Mouse (Mus musculus): Measurements from ENCODE around the gene Tspan12. TPM values are rescaled to one million over a fixed set of nuclear protein-coding genes. Genes with fewer than 3 reads are reported as not detected.

Gene Tspan12
- polyA plus RNA-seq, 1 experiment, result 2.0 TPM

GRCm38 (mm10) chr6:21863561-21863960 lies 11.2 kb upstream of the Tspan12 start:
- no peaks in the 10 kb centered on the region for H3K27me3 ChIP-seq (ENCODE audit: control insufficient read depth, insufficient read depth, low read length)
- no peaks in the 10 kb centered on the region for H3K36me3 ChIP-seq (ENCODE audit: control insufficient read depth, insufficient read depth, low read length)
- no peak for DNase-seq
- H3K27ac ChIP-seq (ENCODE audit: control insufficient read depth, insufficient read depth, low read length), result no peak overlapping the region
- no peaks in the 10 kb centered on the region for H3K4me1 ChIP-seq (replicated peaks; ENCODE audit: control insufficient read depth, insufficient read depth, low read length)
- H3K4me3 ChIP-seq (ENCODE audit: control insufficient read depth, insufficient read depth, low read length), result no peak overlapping the region
- TF ChIP-seq POLR2A (IDR thresholded peaks at IDR 0.05; ENCODE audit: control insufficient read depth, extremely low read depth, insufficient read depth, low read length, poor library complexity) (no peak), CTCF (IDR thresholded peaks at IDR 0.05; ENCODE audit: borderline replicate concordance, control insufficient read depth, extremely low read depth, insufficient read depth, low read length, poor library complexity) (no peak)
- WGBS, result 32% methylated on average over 1 of the region's 1 CpGs

DNA sequence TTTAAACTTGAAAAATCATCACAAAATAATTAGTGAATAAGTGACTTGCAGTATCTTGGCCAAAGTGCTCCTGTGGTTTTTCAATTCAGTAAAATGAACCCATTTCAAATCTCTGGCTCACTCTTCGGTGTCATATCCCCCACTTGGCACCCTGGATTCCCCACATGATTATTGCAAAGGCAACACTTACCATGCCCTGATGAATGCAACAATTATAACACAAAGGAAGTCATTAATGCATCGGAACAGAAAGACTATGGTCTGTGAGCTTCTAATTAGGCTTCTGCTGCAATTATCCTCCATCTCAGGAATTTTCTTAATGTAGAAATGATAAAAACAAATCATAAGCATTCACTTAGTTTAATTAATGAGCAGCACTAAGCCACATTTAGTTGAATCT lies 9.0 kb upstream of the Tspan12 start:
- no peak for TF ChIP-seq CTCF (IDR thresholded peaks at IDR 0.05; ENCODE audit: borderline replicate concordance, control insufficient read depth, extremely low read depth, insufficient read depth, low read length, poor library complexity)
- no peak for TF ChIP-seq POLR2A (IDR thresholded peaks at IDR 0.05; ENCODE audit: control insufficient read depth, extremely low read depth, insufficient read depth, low read length, poor library complexity)
- no peak overlapping the region for H3K4me3 ChIP-seq (ENCODE audit: control insufficient read depth, insufficient read depth, low read length)
- WGBS, result 90% methylated on average over 2 of the region's 2 CpGs
- DNase-seq, result no peak
- no peaks in the 10 kb centered on the region for H3K36me3 ChIP-seq (ENCODE audit: control insufficient read depth, insufficient read depth, low read length)
- H3K4me1 ChIP-seq (replicated peaks; ENCODE audit: control insufficient read depth, insufficient read depth, low read length), result no peaks in the 10 kb centered on the region
- no peak overlapping the region for H3K27ac ChIP-seq (ENCODE audit: control insufficient read depth, insufficient read depth, low read length)
- no peaks in the 10 kb centered on the region for H3K27me3 ChIP-seq (ENCODE audit: control insufficient read depth, insufficient read depth, low read length)

DNA sequence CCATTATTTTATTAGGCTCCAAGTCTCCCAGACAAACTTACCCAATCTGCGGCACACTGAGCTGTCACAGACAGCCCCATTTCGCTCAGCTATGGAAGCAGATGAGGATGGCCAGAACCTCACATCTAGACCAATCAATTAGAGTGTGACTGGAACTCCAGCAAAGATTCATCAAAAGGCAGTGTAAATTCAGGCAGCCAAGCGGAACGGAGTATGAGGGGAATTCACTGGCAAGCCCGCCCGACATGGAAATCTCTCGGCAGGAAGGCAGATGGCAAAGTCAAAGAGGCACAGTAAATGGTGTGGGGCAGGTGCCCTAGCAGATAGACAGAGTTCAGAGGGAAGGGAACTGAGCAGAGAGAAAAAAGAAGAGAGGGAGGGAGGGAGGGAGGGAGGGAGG lies 5.5 kb upstream of the Tspan12 start:
- Histone ChIP-seq H3K36me3 (ENCODE audit: control insufficient read depth, insufficient read depth, low read length) (no peaks in the 10 kb centered on the region), H3K4me3 (ENCODE audit: control insufficient read depth, insufficient read depth, low read length) (no peak overlapping the region), H3K27ac (ENCODE audit: control insufficient read depth, insufficient read depth, low read length) (no peak overlapping the region), H3K27me3 (ENCODE audit: control insufficient read depth, insufficient read depth, low read length) (no peaks in the 10 kb centered on the region), H3K4me1 (replicated peaks; ENCODE audit: control insufficient read depth, insufficient read depth, low read length) (no peaks in the 10 kb centered on the region)
- 69% methylated on average over 7 of the region's 7 CpGs for WGBS
- TF ChIP-seq POLR2A (IDR thresholded peaks at IDR 0.05; ENCODE audit: control insufficient read depth, extremely low read depth, insufficient read depth, low read length, poor library complexity) (no peak), CTCF (IDR thresholded peaks at IDR 0.05; ENCODE audit: borderline replicate concordance, control insufficient read depth, extremely low read depth, insufficient read depth, low read length, poor library complexity) (no peak)
- no peak for DNase-seq

GRCm38 (mm10) chr6:21855921-21856320 lies 3.6 kb upstream of the Tspan12 start:
- TF ChIP-seq CTCF (IDR thresholded peaks at IDR 0.05; ENCODE audit: borderline replicate concordance, control insufficient read depth, extremely low read depth, insufficient read depth, low read length, poor library complexity) (no peak), POLR2A (IDR thresholded peaks at IDR 0.05; ENCODE audit: control insufficient read depth, extremely low read depth, insufficient read depth, low read length, poor library complexity) (no peak)
- H3K27me3 ChIP-seq (ENCODE audit: control insufficient read depth, insufficient read depth, low read length), result no peaks in the 10 kb centered on the region; the same call in 1 of the 2 replicates
- no peak for DNase-seq
- no peaks in the 10 kb centered on the region for H3K4me1 ChIP-seq (replicated peaks; ENCODE audit: control insufficient read depth, insufficient read depth, low read length)
- no peak overlapping the region for H3K27ac ChIP-seq (ENCODE audit: control insufficient read depth, insufficient read depth, low read length)
- H3K4me3 ChIP-seq (ENCODE audit: control insufficient read depth, insufficient read depth, low read length), result no peak overlapping the region
- H3K36me3 ChIP-seq (ENCODE audit: control insufficient read depth, insufficient read depth, low read length), result no peaks in the 10 kb centered on the region
- 59% methylated on average over 7 of the region's 7 CpGs for WGBS

DNA sequence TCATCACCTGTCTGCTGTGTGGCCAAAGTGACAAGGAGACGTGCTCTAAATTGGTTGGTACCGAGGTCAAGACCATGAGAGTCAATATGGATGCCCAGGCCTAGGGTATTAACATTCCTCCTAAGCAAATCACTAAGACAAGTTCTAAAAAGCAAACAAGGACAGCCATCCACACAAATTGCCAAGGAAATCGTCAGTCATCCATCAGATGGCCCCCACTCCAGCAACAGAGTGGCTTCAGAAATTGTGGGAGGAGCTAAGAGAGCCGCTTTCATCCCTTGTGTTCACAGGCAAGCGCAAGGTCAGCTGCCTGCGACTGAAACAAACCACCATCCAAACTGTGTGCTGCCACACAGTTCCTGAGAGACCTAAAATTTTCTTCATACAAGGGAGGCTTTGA lies 1.0 kb upstream of the Tspan12 start:
- WGBS, result 78% methylated on average over 6 of the region's 6 CpGs
- Histone ChIP-seq H3K27ac (ENCODE audit: control insufficient read depth, insufficient read depth, low read length) (no peak overlapping the region), H3K27me3 (ENCODE audit: control insufficient read depth, insufficient read depth, low read length) (no peaks in the 10 kb centered on the region; the same call in 1 of the 2 replicates), H3K36me3 (ENCODE audit: control insufficient read depth, insufficient read depth, low read length) (no peaks in the 10 kb centered on the region), H3K4me3 (ENCODE audit: control insufficient read depth, insufficient read depth, low read length) (no peak overlapping the region), H3K4me1 (replicated peaks; ENCODE audit: control insufficient read depth, insufficient read depth, low read length) (no peaks in the 10 kb centered on the region)
- TF ChIP-seq CTCF (IDR thresholded peaks at IDR 0.05; ENCODE audit: borderline replicate concordance, control insufficient read depth, extremely low read depth, insufficient read depth, low read length, poor library complexity) (no peak), POLR2A (IDR thresholded peaks at IDR 0.05; ENCODE audit: control insufficient read depth, extremely low read depth, insufficient read depth, low read length, poor library complexity) (no peak)
- DNase-seq, result no peak

GRCm38 (mm10) chr6:21851596-21852343 lies 545 bp downstream of the Tspan12 start:
- no peaks in the 10 kb centered on the region for H3K36me3 ChIP-seq (ENCODE audit: control insufficient read depth, insufficient read depth, low read length)
- DNase-seq, result no peak
- 2% methylated on average over 62 of the region's 62 CpGs for WGBS
- no peak overlapping the region for H3K4me3 ChIP-seq (ENCODE audit: control insufficient read depth, insufficient read depth, low read length)
- H3K4me1 ChIP-seq (replicated peaks; ENCODE audit: control insufficient read depth, insufficient read depth, low read length), result no peaks in the 10 kb centered on the region
- no peaks in the 10 kb centered on the region; the same call in 1 of the 2 replicates for H3K27me3 ChIP-seq (ENCODE audit: control insufficient read depth, insufficient read depth, low read length)
- no peak overlapping the region for H3K27ac ChIP-seq (ENCODE audit: control insufficient read depth, insufficient read depth, low read length)
- TF ChIP-seq CTCF (IDR thresholded peaks at IDR 0.05; ENCODE audit: borderline replicate concordance, control insufficient read depth, extremely low read depth, insufficient read depth, low read length, poor library complexity), result no peak

GRCm38 (mm10) chr6:21851346-21851595 lies 1.0 kb downstream of the Tspan12 start:
- H3K27me3 ChIP-seq (ENCODE audit: control insufficient read depth, insufficient read depth, low read length), result no peaks in the 10 kb centered on the region; the same call in 1 of the 2 replicates
- no peaks in the 10 kb centered on the region for H3K36me3 ChIP-seq (ENCODE audit: control insufficient read depth, insufficient read depth, low read length)
- H3K4me3 ChIP-seq (ENCODE audit: control insufficient read depth, insufficient read depth, low read length), result no peak overlapping the region
- no peaks in the 10 kb centered on the region for H3K4me1 ChIP-seq (replicated peaks; ENCODE audit: control insufficient read depth, insufficient read depth, low read length)
- no peak for DNase-seq
- 12% methylated on average over 5 of the region's 5 CpGs for WGBS
- TF ChIP-seq CTCF (IDR thresholded peaks at IDR 0.05; ENCODE audit: borderline replicate concordance, control insufficient read depth, extremely low read depth, insufficient read depth, low read length, poor library complexity), result no peak
- no peak for TF ChIP-seq POLR2A (IDR thresholded peaks at IDR 0.05; ENCODE audit: control insufficient read depth, extremely low read depth, insufficient read depth, low read length, poor library complexity)
- H3K27ac ChIP-seq (ENCODE audit: control insufficient read depth, insufficient read depth, low read length), result no peak overlapping the region
